Mouse (Mus musculus): ENCODE data around the gene Mgmt. TPM values are rescaled to one million over a fixed set of nuclear protein-coding genes. Genes with fewer than 3 reads are reported as not detected.

Mgmt gene
- polyA plus RNA-seq, 2 experiments: 3.3 to 6.6 TPM

DNA sequence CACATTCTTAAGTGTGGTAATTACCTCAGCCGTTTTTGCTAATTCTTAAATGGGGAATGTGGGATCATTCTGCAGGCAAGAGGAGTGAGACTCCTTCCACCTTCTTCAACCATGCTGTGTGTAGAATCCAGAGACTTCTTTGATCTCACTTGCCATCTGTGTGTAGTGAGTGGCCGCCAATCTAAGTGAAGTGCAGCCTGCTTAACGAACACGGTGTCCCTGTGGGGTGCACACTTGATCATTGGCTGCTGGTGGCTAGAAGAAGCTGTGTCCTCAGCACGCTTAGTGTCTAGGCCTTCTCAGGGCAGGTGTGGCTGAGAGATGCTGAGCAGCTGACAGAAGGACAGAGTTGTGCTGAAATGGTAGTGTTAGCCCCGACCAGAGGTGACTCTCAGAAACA lies 113.9 kb downstream of the Mgmt start:
- H3K27ac ChIP-seq (replicated peaks; ENCODE audit: low read depth, low read length): no peak overlapping the region

DNA sequence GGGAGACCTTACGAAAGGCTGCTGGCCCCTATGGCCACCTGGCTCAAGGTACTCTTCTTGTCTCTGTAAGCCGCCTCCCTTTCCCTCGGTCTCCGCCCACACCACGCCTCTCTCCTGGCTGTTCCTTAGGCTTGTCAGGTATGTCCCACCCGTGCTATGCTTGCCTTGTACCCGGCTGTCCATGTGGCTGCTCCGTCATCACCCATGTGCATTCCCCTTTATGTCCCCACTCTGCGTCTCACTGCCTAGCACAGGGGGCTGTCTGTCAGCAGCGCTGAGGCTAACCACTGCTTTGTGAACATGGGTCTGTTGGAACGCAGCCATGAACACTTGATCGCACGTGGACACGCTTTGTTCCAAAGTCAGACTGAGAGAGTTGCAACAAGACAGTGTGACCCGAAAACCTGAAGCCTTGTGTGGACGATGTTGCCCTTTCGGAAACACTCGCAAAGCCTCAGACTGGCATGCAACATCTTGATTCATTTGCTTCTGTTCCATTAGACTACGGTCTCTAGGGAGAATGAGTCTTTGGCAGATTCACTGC lies 115.4 kb downstream of the Mgmt start:
- no peak overlapping the region for H3K9ac ChIP-seq (ENCODE audit: low read depth, low read length, severe bottlenecking)
- no peak overlapping the region for H3K4me3 ChIP-seq (replicated peaks; ENCODE audit: low read length)
- no peak for DNase-seq (ENCODE audit: low spot score)
- H3K27me3 ChIP-seq (ENCODE audit: control insufficient read depth, insufficient read depth, low read length): no peaks in the 10 kb centered on the region
- no peak overlapping the region for H3K27ac ChIP-seq (replicated peaks; ENCODE audit: low read depth, low read length)
- H3K4me1 ChIP-seq (ENCODE audit: control insufficient read depth, insufficient read depth, low read length): peaks cover 33% of the 10 kb centered on the region
- H3K36me3 ChIP-seq (ENCODE audit: control insufficient read depth, insufficient read depth, low read length): no peaks in the 10 kb centered on the region
- no peaks in the 10 kb centered on the region for H3K9me3 ChIP-seq (ENCODE audit: control insufficient read depth, low read length)
- no peak for ATAC-seq (ENCODE audit: low FRiP score, low read depth)
- H3K4me2 ChIP-seq (replicated peaks; ENCODE audit: low read depth, low read length, severe bottlenecking): no peak overlapping the region
- TF ChIP-seq POLR2A (IDR thresholded peaks at IDR 0.05; ENCODE audit: borderline replicate concordance, extremely low read depth, insufficient read depth, insufficient read length): no peak
- WGBS: 85% methylated on average over 19 of the region's 19 CpGs

More for the DNA sequence above, 113.9 kb downstream of the Mgmt start:
- Histone ChIP-seq H3K9ac (ENCODE audit: low read depth, low read length, severe bottlenecking) (no peak overlapping the region), H3K9me3 (ENCODE audit: control insufficient read depth, low read length) (no peaks in the 10 kb centered on the region), H3K36me3 (ENCODE audit: control insufficient read depth, insufficient read depth, low read length) (no peaks in the 10 kb centered on the region), H3K4me1 (ENCODE audit: control insufficient read depth, insufficient read depth, low read length) (peaks cover 36% of the 10 kb centered on the region), H3K4me3 (replicated peaks; ENCODE audit: low read length) (no peak overlapping the region), H3K4me2 (replicated peaks; ENCODE audit: low read depth, low read length, severe bottlenecking) (no peak overlapping the region), H3K27me3 (ENCODE audit: control insufficient read depth, insufficient read depth, low read length) (no peaks in the 10 kb centered on the region)
- 40% methylated on average over 6 of the region's 6 CpGs for WGBS
- no peak for TF ChIP-seq POLR2A (IDR thresholded peaks at IDR 0.05; ENCODE audit: borderline replicate concordance, extremely low read depth, insufficient read depth, insufficient read length)
- ATAC-seq (ENCODE audit: low FRiP score, low read depth): no peak
- no peak for DNase-seq (ENCODE audit: low spot score)

DNA sequence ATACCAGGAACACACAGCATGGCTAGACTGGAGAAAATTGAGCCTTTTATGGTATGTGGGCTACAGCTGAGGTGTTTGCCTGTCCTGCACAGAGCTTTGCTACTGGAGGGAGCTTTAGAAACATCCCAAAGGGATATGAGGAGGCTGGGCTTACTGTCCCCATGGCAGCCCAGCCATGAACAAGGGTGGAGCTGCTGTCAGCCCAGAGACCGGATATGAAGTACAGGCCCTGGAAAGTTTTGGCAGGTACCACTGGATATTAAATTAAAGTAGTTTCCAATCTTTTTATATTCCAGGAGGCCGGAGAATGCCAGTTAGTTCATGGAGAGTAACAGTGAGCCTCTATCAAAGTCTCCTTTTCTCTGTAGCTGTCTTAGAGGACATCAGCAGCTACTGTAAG lies 116.0 kb downstream of the Mgmt start:
- H3K4me2 ChIP-seq (replicated peaks; ENCODE audit: low read depth, low read length, severe bottlenecking): no peak overlapping the region
- no peak overlapping the region for H3K4me3 ChIP-seq (replicated peaks; ENCODE audit: low read length)
- TF ChIP-seq POLR2A (IDR thresholded peaks at IDR 0.05; ENCODE audit: borderline replicate concordance, extremely low read depth, insufficient read depth, insufficient read length): no peak
- WGBS: 41% methylated on average over 2 of the region's 2 CpGs
- ATAC-seq (ENCODE audit: low FRiP score, low read depth) (peak; percentile 46; the same call in 1 of the 2 replicates), DNase-seq (ENCODE audit: low spot score) (peak; percentile 45)
- no peaks in the 10 kb centered on the region for H3K36me3 ChIP-seq (ENCODE audit: control insufficient read depth, insufficient read depth, low read length)
- no peaks in the 10 kb centered on the region for H3K9me3 ChIP-seq (ENCODE audit: control insufficient read depth, low read length)
- H3K9ac ChIP-seq (ENCODE audit: low read depth, low read length, severe bottlenecking): no peak overlapping the region
- peaks cover 27% of the 10 kb centered on the region for H3K4me1 ChIP-seq (ENCODE audit: control insufficient read depth, insufficient read depth, low read length)
- H3K27me3 ChIP-seq (ENCODE audit: control insufficient read depth, insufficient read depth, low read length): no peaks in the 10 kb centered on the region
- H3K27ac ChIP-seq (replicated peaks; ENCODE audit: low read depth, low read length): no peak overlapping the region

DNA sequence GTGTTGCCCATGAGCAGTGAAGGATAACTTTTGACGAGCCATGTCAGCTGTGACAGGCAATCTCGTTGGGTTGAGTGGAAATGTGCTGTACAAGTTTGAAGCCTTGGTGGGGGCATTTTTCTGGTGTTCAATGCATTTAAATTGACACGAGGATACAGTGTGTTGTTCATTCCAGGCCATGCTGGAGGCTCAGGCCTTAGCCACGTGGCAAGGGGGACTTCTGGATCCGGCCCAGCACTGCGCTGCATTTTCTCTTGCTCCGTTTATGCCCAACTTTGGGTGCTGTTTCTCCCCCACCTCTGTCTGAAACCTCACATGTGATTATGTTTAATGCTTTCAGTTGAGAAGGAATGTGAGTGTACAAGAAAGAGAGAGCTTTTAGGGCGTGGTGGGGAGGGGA lies 118.3 kb downstream of the Mgmt start:
- H3K27me3 ChIP-seq (ENCODE audit: control insufficient read depth, insufficient read depth, low read length): no peaks in the 10 kb centered on the region
- no peaks in the 10 kb centered on the region for H3K9me3 ChIP-seq (ENCODE audit: control insufficient read depth, low read length)
- H3K4me2 ChIP-seq (replicated peaks; ENCODE audit: low read depth, low read length, severe bottlenecking): no peak overlapping the region
- peak; percentile 53; the same call in 1 of the 2 replicates for ATAC-seq (ENCODE audit: low FRiP score, low read depth)
- peaks cover 26% of the 10 kb centered on the region for H3K4me1 ChIP-seq (ENCODE audit: control insufficient read depth, insufficient read depth, low read length)
- no peaks in the 10 kb centered on the region for H3K36me3 ChIP-seq (ENCODE audit: control insufficient read depth, insufficient read depth, low read length)
- no peak overlapping the region for H3K27ac ChIP-seq (replicated peaks; ENCODE audit: low read depth, low read length)
- TF ChIP-seq POLR2A (IDR thresholded peaks at IDR 0.05; ENCODE audit: borderline replicate concordance, extremely low read depth, insufficient read depth, insufficient read length): no peak
- no peak for DNase-seq (ENCODE audit: low spot score)
- H3K4me3 ChIP-seq (replicated peaks; ENCODE audit: low read length): no peak overlapping the region
- WGBS: 48% methylated on average over 8 of the region's 8 CpGs
- no peak overlapping the region for H3K9ac ChIP-seq (ENCODE audit: low read depth, low read length, severe bottlenecking)

DNA sequence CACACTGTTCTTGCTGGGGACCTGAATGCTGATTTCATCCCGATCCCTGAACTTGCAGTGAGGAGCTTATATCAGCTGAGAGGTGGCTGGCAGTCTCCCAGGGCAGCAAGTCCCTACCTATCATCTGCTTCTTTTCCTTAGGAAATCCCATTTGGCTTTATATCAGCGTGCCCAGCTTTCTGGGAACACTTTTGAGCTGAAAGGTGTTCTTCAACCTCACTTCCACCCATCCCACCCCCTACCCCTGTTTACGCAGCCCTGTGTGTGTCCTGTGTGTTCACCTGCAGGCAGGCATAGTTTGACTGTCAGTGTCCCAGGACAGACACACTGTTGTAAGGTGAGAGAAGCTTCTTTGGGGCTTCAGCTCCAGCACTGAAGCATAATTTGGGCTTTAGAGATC lies 119.0 kb downstream of the Mgmt start:
- H3K4me2 ChIP-seq (replicated peaks; ENCODE audit: low read depth, low read length, severe bottlenecking): no peak overlapping the region
- WGBS: 68% methylated on average over 3 of the region's 3 CpGs

More for the DNA sequence above, 119.0 kb downstream of the Mgmt start:
- no peaks in the 10 kb centered on the region for H3K36me3 ChIP-seq (ENCODE audit: control insufficient read depth, insufficient read depth, low read length)
- no peak for ATAC-seq (ENCODE audit: low FRiP score, low read depth)
- H3K27ac ChIP-seq (replicated peaks; ENCODE audit: low read depth, low read length): no peak overlapping the region
- no peak overlapping the region for H3K9ac ChIP-seq (ENCODE audit: low read depth, low read length, severe bottlenecking)
- H3K4me3 ChIP-seq (replicated peaks; ENCODE audit: low read length): no peak overlapping the region
- no peaks in the 10 kb centered on the region for H3K27me3 ChIP-seq (ENCODE audit: control insufficient read depth, insufficient read depth, low read length)
- no peak for TF ChIP-seq POLR2A (IDR thresholded peaks at IDR 0.05; ENCODE audit: borderline replicate concordance, extremely low read depth, insufficient read depth, insufficient read length)
- H3K4me1 ChIP-seq (ENCODE audit: control insufficient read depth, insufficient read depth, low read length): peaks cover 26% of the 10 kb centered on the region
- H3K9me3 ChIP-seq (ENCODE audit: control insufficient read depth, low read length): no peaks in the 10 kb centered on the region
- no peak for DNase-seq (ENCODE audit: low spot score)

Measured in limb, embryonic 14.5 days (tissue).